Mouse (Mus musculus): ENCODE data around the gene Cbfa2t3.

DNA sequence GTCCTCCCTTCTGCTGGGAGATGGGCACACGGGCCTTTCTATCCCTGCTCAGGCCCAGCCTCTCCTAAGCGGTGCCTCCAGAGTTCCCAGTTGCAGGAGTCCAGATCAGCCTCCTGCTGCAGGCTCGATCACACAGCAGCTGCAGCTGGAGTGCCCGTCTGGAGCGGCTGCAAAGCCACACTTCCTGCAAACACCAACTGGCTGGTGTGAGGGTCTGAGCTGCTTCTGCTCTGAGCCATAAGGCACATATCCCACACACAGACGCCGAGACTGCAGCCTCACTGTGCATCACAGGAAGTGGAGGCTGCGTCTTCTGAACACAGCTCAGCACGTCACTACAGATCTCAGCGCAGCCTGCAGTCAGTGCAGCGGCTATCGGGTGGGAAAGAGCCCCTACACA lies 32.1 kb downstream of the Cbfa2t3 start:
- TF ChIP-seq CTCF (IDR thresholded peaks at IDR 0.05 in 2 of 3, conservative IDR thresholded peaks at IDR 0.05 in 1 of 3; ENCODE audit: control insufficient read depth in 1 of 3, insufficient read depth in 1 of 3, low read depth in 2 of 3, low read length in 3 of 3, poor library complexity in 1 of 3, severe bottlenecking in 1 of 3): no peak
- TF ChIP-seq GABPA (IDR thresholded peaks at IDR 0.05; ENCODE audit: low read depth, low read length): no peak
- no peak; the same call in 1 of the 2 replicates for TF ChIP-seq POLR2AphosphoS2 (IDR thresholded peaks at IDR 0.05; ENCODE audit: low read length)
- TF ChIP-seq ZMIZ1 (IDR thresholded peaks at IDR 0.05; ENCODE audit: low read depth, low read length): no peak
- TF ChIP-seq POLR2A (IDR thresholded peaks at IDR 0.05; ENCODE audit: control insufficient read depth in 1 of 2, insufficient read depth in 1 of 2, low read depth in 1 of 2, low read length in 2 of 2, poor library complexity in 1 of 2): peak in 1 of 2 experiments; percentile 27; a peak in 1 of 4 replicates
- TF ChIP-seq USF1 (IDR thresholded peaks at IDR 0.05; ENCODE audit: low read depth, low read length): no peak
- TF ChIP-seq MYC (IDR thresholded peaks at IDR 0.05; ENCODE audit: low read depth, low read length): no peak
- TF ChIP-seq MAX (IDR thresholded peaks at IDR 0.05; ENCODE audit: low read length): no peak
- TF ChIP-seq TCF12 (IDR thresholded peaks at IDR 0.05; ENCODE audit: low read depth, low read length): no peak
- no peak for TF ChIP-seq USF2 (IDR thresholded peaks at IDR 0.05; ENCODE audit: borderline replicate concordance in 1 of 2, insufficient read depth in 1 of 2, low read depth in 1 of 2, low read length in 2 of 2)
- no peak for TF ChIP-seq GATA1 (IDR thresholded peaks at IDR 0.05; ENCODE audit: low read depth, low read length)
- TF ChIP-seq CHD2 (IDR thresholded peaks at IDR 0.05; ENCODE audit: low read length): no peak

Measured in MEL (cell line).